Mouse (Mus musculus): ENCODE data around the gene Mrpl23.

GRCm38 (mm10) chr7:142500032-142500431 lies 32.5 kb upstream of the Mrpl23 start:
- TF ChIP-seq MYOG (IDR thresholded peaks at IDR 0.05; ENCODE audit: control insufficient read depth in 1 of 3, insufficient read depth in 1 of 3, insufficient read length in 2 of 3, low read depth in 2 of 3) (peak; percentile 89 to 99 (median 98)), MAX (IDR thresholded peaks at IDR 0.05; ENCODE audit: low read depth) (no peak), E2F4 (IDR thresholded peaks at IDR 0.05; ENCODE audit: insufficient read depth) (no peak), POLR2AphosphoS2 (IDR thresholded peaks at IDR 0.05; ENCODE audit: insufficient read length, low read depth) (peak; percentile 75), POLR2A (IDR thresholded peaks at IDR 0.05; ENCODE audit: insufficient read length, low read depth) (peak; percentile 57), TCF12 (IDR thresholded peaks at IDR 0.05; ENCODE audit: insufficient read depth, poor library complexity, severe bottlenecking) (peak; percentile 95), CEBPB (IDR thresholded peaks at IDR 0.05; ENCODE audit: insufficient read depth, poor library complexity, severe bottlenecking) (no peak)
